Mouse (Mus musculus): ENCODE data around the gene C6.

DNA sequence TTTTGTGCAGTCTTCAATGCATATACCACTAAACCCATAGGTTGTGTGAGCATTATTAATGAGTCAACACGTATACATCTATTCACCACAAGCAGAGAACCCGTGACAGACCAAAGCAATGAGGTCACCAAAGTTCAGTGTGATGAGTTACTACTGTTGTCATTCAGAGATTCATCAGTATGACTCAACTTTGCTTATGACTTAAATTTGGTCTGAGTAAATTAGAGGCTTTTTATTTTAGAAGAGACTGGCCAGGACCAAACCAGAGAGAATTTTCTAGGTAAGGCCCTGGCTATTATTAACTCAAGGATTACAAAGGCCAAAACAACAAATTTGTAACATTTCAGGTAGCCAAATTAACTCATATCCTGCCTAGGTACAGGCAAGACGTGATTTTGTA is 109.4 kb downstream of the C6 start:
- TF ChIP-seq CTCF (IDR thresholded peaks at IDR 0.05; ENCODE audit: low read depth, low read length) (no peak), TAL1 (conservative IDR thresholded peaks at IDR 0.05; ENCODE audit: low read depth, low read length) (no peak)
